Mouse (Mus musculus): Measurements from ENCODE around the gene Pkn3. TPM values are rescaled to one million over a fixed set of nuclear protein-coding genes. Genes with fewer than 3 reads are reported as not detected.
"Not testable (repeated sequence)": the region's sequence is repeated elsewhere in the genome, so short reads cannot be mapped to it uniquely, and the experiment has no call there.

Pkn3 gene
- polyA plus RNA-seq, 1 experiment from 2014 or later: 1.9 TPM

- H3K4me1 ChIP-seq (replicated peaks; ENCODE audit: control insufficient read depth, insufficient read depth, low read length): peaks cover 10% of the 10 kb centered on the region
- H3K9me3 ChIP-seq (ENCODE audit: control insufficient read depth, low read length): no peaks in the 10 kb centered on the region
- no peak for DNase-seq (ENCODE audit: low spot score)
- ATAC-seq (ENCODE audit: low FRiP score): no peak
- H3K27me3 ChIP-seq (ENCODE audit: control insufficient read depth, insufficient read depth, low read length): no peaks in the 10 kb centered on the region
- H3K4me3 ChIP-seq (replicated peaks; ENCODE audit: low read length): peak overlapping the region; percentile 71
- WGBS: 62% methylated on average over 11 of the region's 11 CpGs
- H3K27ac ChIP-seq: peak overlapping the region; percentile 95
- peak overlapping the region; percentile 73 for H3K9ac ChIP-seq
- peaks cover 8% of the 10 kb centered on the region for H3K36me3 ChIP-seq (replicated peaks; ENCODE audit: control insufficient read depth, insufficient read depth)
- peak overlapping the region; percentile 68 for H3K4me2 ChIP-seq (replicated peaks)
These were observed 29.4 kb upstream of the Pkn3 start for GRCm38 (mm10) chr2:30048101-30048501.

DNA sequence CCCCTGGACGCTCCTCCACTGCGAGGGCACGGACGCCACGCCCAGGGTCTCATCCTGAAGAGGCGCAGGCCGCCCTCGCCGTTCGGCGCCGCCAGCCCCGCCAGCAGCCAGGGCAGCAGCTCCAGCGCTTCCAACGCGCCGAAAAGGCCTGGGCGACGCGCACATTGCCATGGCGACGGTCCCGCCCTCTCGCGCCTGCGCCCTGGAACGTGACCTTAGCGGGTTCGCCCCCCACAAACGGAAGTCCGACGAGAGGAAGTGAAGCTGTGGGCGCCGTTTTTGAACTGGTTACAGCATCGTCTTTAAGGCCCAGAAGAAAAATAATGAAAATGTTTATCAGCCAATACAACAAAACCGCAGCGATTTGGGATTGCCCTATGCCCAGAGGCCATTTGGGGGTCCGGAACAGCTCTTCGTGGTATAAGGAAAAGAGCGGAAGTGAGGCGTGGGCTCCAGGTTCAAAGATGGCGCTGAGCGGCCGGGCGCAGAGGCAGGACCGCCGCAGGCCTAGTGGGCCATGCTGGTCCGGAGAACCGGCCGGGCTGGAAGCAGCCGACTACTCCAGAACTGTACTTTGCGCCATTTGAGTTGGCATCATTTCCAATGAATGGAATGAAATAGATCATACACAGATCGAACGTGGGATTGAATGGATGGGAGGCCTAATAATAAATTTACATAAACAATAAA is 28.6 kb upstream of the Pkn3 start, which contains the start of gene Wdr34:
TSS of gene Wdr34 (minus strand) at position 183 of the 690 bp plus-strand sequence.
- no peaks in the 10 kb centered on the region for H3K27me3 ChIP-seq (ENCODE audit: control insufficient read depth, insufficient read depth, low read length)
- H3K9ac ChIP-seq: peak within 1 kb of the TSS; percentile 73
- under 1% methylated on average over 54 of the region's 54 CpGs for WGBS
- peak within 1 kb of the TSS; percentile 71 for H3K4me3 ChIP-seq (replicated peaks; ENCODE audit: low read length)
- H3K27ac ChIP-seq: peak within 1 kb of the TSS; percentile 95
- no peaks in the 10 kb centered on the region for H3K9me3 ChIP-seq (ENCODE audit: control insufficient read depth, low read length)
- peak; percentile 93 for ATAC-seq (ENCODE audit: low FRiP score)
- peaks cover 10% of the 10 kb centered on the region for H3K4me1 ChIP-seq (replicated peaks; ENCODE audit: control insufficient read depth, insufficient read depth, low read length)
- peak; percentile 99 for DNase-seq (ENCODE audit: low spot score)
- H3K4me2 ChIP-seq (replicated peaks): peak within 1 kb of the TSS; percentile 68
- H3K36me3 ChIP-seq (replicated peaks; ENCODE audit: control insufficient read depth, insufficient read depth): peaks cover 8% of the 10 kb centered on the region

- no peak overlapping the region for H3K4me2 ChIP-seq (replicated peaks)
- ATAC-seq (ENCODE audit: low FRiP score) (no peak), DNase-seq (ENCODE audit: low spot score) (no peak)
- peaks cover 8% of the 10 kb centered on the region for H3K36me3 ChIP-seq (replicated peaks; ENCODE audit: control insufficient read depth, insufficient read depth)
- no peaks in the 10 kb centered on the region for H3K27me3 ChIP-seq (ENCODE audit: control insufficient read depth, insufficient read depth, low read length)
- H3K4me1 ChIP-seq (replicated peaks; ENCODE audit: control insufficient read depth, insufficient read depth, low read length): peaks cover 10% of the 10 kb centered on the region
- peak overlapping the region; percentile 95; the same call in 1 of the 2 replicates for H3K27ac ChIP-seq
- no peak overlapping the region for H3K4me3 ChIP-seq (replicated peaks; ENCODE audit: low read length)
- 93% methylated on average over 3 of the region's 3 CpGs for WGBS
- H3K9ac ChIP-seq: no peak overlapping the region
- H3K9me3 ChIP-seq (ENCODE audit: control insufficient read depth, low read length): no peaks in the 10 kb centered on the region
These were observed 27.7 kb upstream of the Pkn3 start for GRCm38 (mm10) chr2:30049831-30050230.

DNA sequence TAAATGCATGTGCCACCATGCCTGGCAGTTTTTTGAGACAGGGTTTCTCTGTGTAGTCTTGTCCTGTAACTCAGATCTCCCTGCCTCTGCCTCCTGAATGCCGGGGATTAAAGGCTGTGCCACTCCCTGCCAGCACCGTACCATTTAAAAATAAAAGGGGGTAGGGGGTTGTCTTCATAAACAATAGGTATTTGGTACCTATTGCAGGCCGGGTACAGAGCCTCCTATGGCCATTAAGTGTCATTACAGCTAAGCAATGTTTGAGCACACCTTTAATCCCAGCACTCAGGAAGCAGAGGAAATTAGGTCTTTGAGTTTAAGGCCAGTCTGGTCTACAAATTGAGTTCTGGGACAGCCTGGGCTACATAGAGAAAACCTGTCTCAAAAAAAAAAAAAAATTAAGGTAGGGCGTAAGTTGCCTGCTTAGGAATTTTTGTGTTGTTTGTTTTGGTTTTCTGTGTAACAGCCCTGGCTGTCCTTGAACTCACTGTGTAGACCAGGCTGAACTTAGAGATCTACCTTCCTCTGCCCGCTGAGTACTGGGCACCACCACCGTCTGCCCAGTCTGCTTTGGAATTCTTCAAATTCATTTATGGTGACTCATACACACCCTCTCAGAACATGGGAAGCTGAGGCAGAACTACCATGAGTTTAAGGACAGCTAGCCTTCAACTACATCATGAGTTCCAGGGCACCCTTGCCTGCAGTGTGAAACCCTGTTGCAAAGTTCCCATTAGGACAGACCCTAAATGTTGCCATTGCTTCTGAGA is 25.3 kb upstream of the Pkn3 start:
- DNase-seq (ENCODE audit: low spot score) (no peak), ATAC-seq (ENCODE audit: low FRiP score) (no peak)
- Histone ChIP-seq H3K36me3 (replicated peaks; ENCODE audit: control insufficient read depth, insufficient read depth) (no peaks in the 10 kb centered on the region), H3K9me3 (ENCODE audit: control insufficient read depth, low read length) (no peaks in the 10 kb centered on the region), H3K27ac (no peak overlapping the region), H3K4me1 (replicated peaks; ENCODE audit: control insufficient read depth, insufficient read depth, low read length) (peaks cover 10% of the 10 kb centered on the region), H3K4me3 (replicated peaks; ENCODE audit: low read length) (no peak overlapping the region), H3K9ac (no peak overlapping the region), H3K27me3 (ENCODE audit: control insufficient read depth, insufficient read depth, low read length) (no peaks in the 10 kb centered on the region), H3K4me2 (replicated peaks) (no peak overlapping the region)
- 43% methylated on average over 6 of the region's 6 CpGs for WGBS

GRCm38 (mm10) chr2:30055310-30055709 is 22.2 kb upstream of the Pkn3 start:
- not testable (repeated sequence) for H3K9me3 ChIP-seq (ENCODE audit: control insufficient read depth, low read length); H3K27me3 ChIP-seq (ENCODE audit: control insufficient read depth, insufficient read depth, low read length); H3K9ac ChIP-seq; ATAC-seq (ENCODE audit: low FRiP score); H3K27ac ChIP-seq; H3K4me1 ChIP-seq (replicated peaks; ENCODE audit: control insufficient read depth, insufficient read depth, low read length); DNase-seq (ENCODE audit: low spot score); H3K4me3 ChIP-seq (replicated peaks; ENCODE audit: low read length); H3K4me2 ChIP-seq (replicated peaks); H3K36me3 ChIP-seq (replicated peaks; ENCODE audit: control insufficient read depth, insufficient read depth)
- WGBS: 96% methylated on average over 3 of the region's 3 CpGs

GRCm38 (mm10) chr2:30056736-30057135 is 20.7 kb upstream of the Pkn3 start:
- ATAC-seq (ENCODE audit: low FRiP score) (no peak), DNase-seq (ENCODE audit: low spot score) (no peak)
- H3K9me3 ChIP-seq (ENCODE audit: control insufficient read depth, low read length): no peaks in the 10 kb centered on the region
- 82% methylated on average over 3 of the region's 3 CpGs for WGBS
- no peak overlapping the region for H3K4me3 ChIP-seq (replicated peaks; ENCODE audit: low read length)
- no peak overlapping the region for H3K9ac ChIP-seq
- no peaks in the 10 kb centered on the region for H3K36me3 ChIP-seq (replicated peaks; ENCODE audit: control insufficient read depth, insufficient read depth)
- no peaks in the 10 kb centered on the region for H3K27me3 ChIP-seq (ENCODE audit: control insufficient read depth, insufficient read depth, low read length)
- H3K27ac ChIP-seq: no peak overlapping the region
- no peak overlapping the region for H3K4me2 ChIP-seq (replicated peaks)
- peaks cover 4% of the 10 kb centered on the region for H3K4me1 ChIP-seq (replicated peaks; ENCODE audit: control insufficient read depth, insufficient read depth, low read length)

GRCm38 (mm10) chr2:30057223-30057904 is 20.1 kb upstream of the Pkn3 start, which contains the start of gene Set:
Gene Set (plus strand): TSS chr2:30057378.
- H3K36me3 ChIP-seq (replicated peaks; ENCODE audit: control insufficient read depth, insufficient read depth): no peaks in the 10 kb centered on the region
- H3K4me2 ChIP-seq (replicated peaks): no peak within 1 kb of the TSS
- H3K4me1 ChIP-seq (replicated peaks; ENCODE audit: control insufficient read depth, insufficient read depth, low read length): peaks cover 4% of the 10 kb centered on the region
- H3K27ac ChIP-seq: no peak within 1 kb of the TSS
- H3K4me3 ChIP-seq (replicated peaks; ENCODE audit: low read length): no peak within 1 kb of the TSS
- H3K9me3 ChIP-seq (ENCODE audit: control insufficient read depth, low read length): no peaks in the 10 kb centered on the region
- H3K27me3 ChIP-seq (ENCODE audit: control insufficient read depth, insufficient read depth, low read length): no peaks in the 10 kb centered on the region
- no peak for ATAC-seq (ENCODE audit: low FRiP score)
- no peak for DNase-seq (ENCODE audit: low spot score)
- H3K9ac ChIP-seq: no peak within 1 kb of the TSS
- WGBS: 52% methylated on average over 12 of the region's 12 CpGs

DNA sequence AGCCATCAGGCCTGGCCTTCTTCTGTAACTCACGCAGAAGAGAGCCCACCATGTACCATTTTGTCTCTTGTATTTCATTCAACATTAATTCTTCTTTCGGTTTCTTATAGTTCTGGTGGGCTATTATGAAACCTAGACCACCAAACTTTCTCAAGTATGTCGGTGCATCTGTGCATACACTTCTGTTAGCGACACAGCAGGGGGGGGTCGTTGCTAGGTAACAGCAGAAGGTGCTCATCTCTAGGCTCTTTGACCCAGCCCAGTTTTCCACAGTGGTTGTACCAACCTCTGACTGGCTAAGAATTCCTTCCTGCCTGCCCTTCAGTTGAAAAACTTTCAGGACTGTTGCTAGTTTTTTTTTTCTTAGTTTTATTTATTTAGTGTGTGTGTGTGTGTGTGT is 19.1 kb upstream of the Pkn3 start:
- Histone ChIP-seq H3K9ac (no peak overlapping the region), H3K9me3 (ENCODE audit: control insufficient read depth, low read length) (no peaks in the 10 kb centered on the region), H3K27me3 (ENCODE audit: control insufficient read depth, insufficient read depth, low read length) (no peaks in the 10 kb centered on the region), H3K36me3 (replicated peaks; ENCODE audit: control insufficient read depth, insufficient read depth) (no peaks in the 10 kb centered on the region), H3K27ac (no peak overlapping the region), H3K4me3 (replicated peaks; ENCODE audit: low read length) (no peak overlapping the region), H3K4me2 (replicated peaks) (no peak overlapping the region), H3K4me1 (replicated peaks; ENCODE audit: control insufficient read depth, insufficient read depth, low read length) (peaks cover 11% of the 10 kb centered on the region)
- no peak for ATAC-seq (ENCODE audit: low FRiP score)
- WGBS: 32% methylated on average over 5 of the region's 5 CpGs
- DNase-seq (ENCODE audit: low spot score): no peak
